Mouse (Mus musculus): Measurements from ENCODE around the gene Nckap5l.

GRCm38 (mm10) chr15:99421152-99421551 lies 36.4 kb downstream of the Nckap5l start:
- TF ChIP-seq POLR2A (IDR thresholded peaks at IDR 0.05; ENCODE audit: control insufficient read depth, extremely low read depth, insufficient read depth, low read length, poor library complexity), result no peak
- no peak for TF ChIP-seq CTCF (IDR thresholded peaks at IDR 0.05; ENCODE audit: borderline replicate concordance, control insufficient read depth, extremely low read depth, insufficient read depth, low read length, poor library complexity)

Measured in thymus, adult 2 months (tissue).